Mouse (Mus musculus) erythroblast, embryonic 14.5 days (primary cell): ENCODE data around the gene Ankrd61.

Experiments
- GATA1 ChIP-seq: IDR thresholded peaks from 2 replicates; pipeline ENCODE4 v1.6.1; 2012; ENCODE audit warnings: low read length, inconsistent platforms, mixed read lengths
- TAL1 ChIP-seq: IDR thresholded peaks from 3 replicates; pipeline ENCODE4 v1.6.1; 2012; ENCODE audit warnings: low read length, inconsistent platforms, mixed read lengths

DNA sequence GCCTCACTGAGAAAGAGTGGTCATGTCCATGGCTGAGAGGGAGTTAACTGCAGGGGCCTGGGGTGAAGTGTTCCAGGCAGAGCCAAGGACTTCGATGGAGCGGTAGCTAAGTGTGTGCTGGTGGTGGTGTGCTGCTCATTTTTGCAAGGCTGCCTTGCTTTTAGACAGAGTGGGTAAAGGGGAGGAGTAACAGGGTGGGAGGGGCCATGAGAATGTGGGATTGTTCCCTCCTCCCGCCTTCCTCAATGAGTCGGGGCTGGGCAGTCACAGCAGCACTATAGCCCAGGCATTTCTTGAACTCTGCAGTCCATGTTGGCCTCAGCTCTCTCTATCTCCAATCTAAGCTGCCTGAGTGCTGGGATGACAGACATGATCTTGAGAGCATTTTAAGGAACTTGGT is 22.9 kb downstream of the Ankrd61 start:
- TF ChIP-seq GATA1 (no peak), TAL1 (no peak)
